Mouse (Mus musculus) regulatory T cell (primary cell): ENCODE results near the gene Auts2.

Experiments
- in situ Hi-C: fragments of 300-600 bp; cut with MboI, MseI; formaldehyde crosslinking; loops from one replicate; pipeline ENCODE4 v1.15.1; 2025; ENCODE audit warnings: high pct_unique_total_duplicates

The Auts2 gene

GRCm38 (mm10) chr5:131537155-131537830, 1005.9 kb downstream of the Auts2 start:
- in situ Hi-C loops = no loop called here

DNA sequence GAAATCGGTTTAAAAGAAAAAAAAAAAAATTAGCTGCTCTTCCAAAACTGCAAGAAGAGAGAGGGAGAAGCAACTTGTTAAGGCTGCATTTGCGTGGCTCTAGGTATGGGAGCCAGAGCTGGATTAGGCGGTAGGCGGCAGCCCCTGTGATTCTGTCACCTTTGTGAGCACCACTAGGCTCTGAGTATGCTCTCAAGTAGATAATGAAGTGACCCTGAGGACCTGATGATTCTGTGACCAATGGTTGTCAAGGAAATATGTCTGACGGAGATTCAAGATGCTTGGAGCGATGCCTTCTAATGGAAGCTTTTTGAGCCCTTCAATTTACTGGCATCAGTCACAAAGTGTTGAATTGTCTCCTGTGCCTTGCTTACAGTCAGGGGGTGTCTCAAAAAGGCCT, 1007.4 kb downstream of the Auts2 start:
- in situ Hi-C loops = no loop called here

GRCm38 (mm10) chr5:131533815-131534214, 1009.3 kb downstream of the Auts2 start:
- in situ Hi-C loops = no loop called here

- in situ Hi-C loops = no loop called here
These were observed 1011.2 kb downstream of the Auts2 start for GRCm38 (mm10) chr5:131531744-131532552.

GRCm38 (mm10) chr5:131530828-131531227, 1012.3 kb downstream of the Auts2 start:
- in situ Hi-C loops = no loop called here

GRCm38 (mm10) chr5:131526666-131527065, 1016.5 kb downstream of the Auts2 start:
- in situ Hi-C loops = no loop called here

DNA sequence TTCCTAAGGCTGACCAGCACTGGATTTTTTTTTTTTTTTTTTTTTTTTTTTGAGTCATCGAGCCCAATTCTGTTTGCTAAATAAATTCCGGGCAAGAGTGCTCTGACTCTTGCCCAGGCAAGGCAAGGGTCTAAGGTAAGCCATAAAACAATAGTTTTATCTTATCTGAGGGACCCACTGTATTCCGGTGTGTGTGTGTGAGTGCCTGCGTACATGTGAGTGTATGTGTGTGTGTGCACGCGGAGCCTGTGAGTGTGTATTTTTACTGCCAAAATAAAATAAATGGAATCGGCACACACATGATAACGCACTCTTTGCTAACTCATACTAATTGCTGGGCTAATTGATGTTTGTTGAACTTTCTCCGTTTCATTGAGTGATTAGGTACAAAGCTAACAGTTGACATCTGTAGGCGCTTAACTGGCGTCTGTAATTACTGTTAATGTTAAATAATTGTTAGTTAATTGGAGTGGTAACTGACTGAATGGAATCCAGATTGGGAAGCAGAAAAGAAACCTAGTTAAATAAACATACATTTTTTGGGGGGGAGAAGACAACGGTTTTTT, 1018.2 kb downstream of the Auts2 start:
- in situ Hi-C loops = no loop called here

DNA sequence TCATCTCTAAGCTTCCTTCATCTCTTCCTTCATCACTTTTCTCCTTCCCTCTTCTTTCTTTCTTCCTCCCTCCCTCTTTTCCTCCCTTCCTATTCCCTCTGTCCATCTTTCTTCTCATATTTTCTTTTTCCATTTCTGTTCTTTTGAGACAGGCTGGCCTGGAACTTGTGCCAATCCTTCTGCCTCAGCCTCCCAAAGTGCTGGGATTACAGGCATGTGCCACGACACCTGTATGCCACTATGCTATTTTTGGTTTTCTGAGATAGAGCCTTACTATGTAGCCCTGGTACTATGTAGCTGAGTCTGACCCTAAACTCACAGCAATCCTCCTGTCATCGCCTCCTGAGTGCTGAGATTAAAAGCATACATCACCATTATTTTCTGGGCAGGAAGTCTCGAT, 1023.6 kb downstream of the Auts2 start:
- in situ Hi-C loops = no loop called here

GRCm38 (mm10) chr5:131517677-131518076, 1025.5 kb downstream of the Auts2 start:
- in situ Hi-C loops = no loop called here

DNA sequence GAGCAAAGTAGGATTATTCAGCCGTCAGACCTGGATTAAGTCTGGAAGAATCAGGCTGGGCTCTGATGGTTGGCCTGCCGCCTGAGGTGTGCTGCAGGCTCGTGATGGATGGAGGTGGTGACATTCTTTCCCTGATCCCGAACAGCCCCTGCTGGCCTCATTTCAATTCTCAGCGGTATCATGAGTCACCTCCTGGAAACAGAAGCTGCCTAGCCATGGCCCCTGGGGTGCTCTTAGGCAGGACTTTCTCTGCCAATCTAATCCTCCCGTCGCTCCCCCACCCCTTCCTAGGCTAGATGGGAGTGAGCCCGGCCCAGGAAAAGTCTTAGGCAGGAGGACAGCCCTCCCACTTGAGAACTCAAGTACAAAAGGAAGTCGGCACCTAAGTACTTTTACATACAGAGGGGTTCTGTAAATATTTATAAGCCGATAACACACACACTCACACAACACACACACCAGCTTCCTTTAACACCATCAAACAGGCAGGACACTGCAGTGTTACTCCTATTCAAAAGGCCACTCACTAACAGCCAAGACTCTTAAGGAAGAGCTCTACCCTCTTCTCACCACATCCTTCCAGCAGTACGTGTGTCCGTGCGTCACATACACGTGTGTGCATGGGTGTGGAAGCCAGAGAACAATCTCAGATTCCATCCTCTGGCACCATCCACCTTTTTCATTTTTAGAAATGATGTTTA, 1027.3 kb downstream of the Auts2 start:
- in situ Hi-C loops = no loop called here

DNA sequence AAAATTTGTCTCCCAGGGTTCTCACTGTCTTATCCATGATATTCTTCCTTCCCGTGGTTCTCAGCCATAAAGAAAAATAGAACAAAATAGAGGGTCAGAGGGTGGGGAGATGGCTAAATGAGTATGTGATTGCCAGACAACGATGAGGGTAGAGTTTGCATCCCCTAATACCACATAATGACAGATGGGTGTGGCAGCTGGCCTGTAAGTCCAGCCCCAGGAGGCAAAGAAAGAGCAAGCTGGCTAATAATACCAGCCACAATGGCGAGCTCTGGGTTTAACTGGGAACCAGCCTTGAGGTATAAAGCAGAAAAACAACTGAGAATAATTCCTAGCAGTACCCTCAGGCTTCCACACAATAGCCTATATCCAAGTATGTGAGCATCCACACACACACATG, 1029.4 kb downstream of the Auts2 start:
- in situ Hi-C loops = no loop called here

DNA sequence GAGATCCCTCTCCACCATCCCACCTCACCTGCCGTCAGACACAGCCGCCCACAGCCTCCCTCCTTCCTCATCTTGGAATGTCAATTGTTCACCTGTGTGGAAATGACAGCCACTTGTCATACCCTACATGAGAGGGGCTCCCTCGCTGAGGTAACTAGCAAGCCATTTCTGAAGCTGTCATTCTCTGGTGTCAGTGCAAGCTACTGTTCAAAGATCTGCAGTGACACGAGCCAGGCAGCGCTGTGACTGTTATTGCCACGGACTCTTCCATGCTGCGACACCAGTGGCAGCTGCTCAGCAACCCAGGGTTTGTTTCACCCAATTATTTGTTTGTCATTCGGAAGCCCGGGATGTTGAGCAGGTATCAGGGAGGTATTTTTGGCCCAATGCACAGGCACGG, 1030.5 kb downstream of the Auts2 start:
- in situ Hi-C loops = no loop called here

GRCm38 (mm10) chr5:131510659-131511058, 1032.5 kb downstream of the Auts2 start:
- in situ Hi-C loops = no loop called here

GRCm38 (mm10) chr5:131509315-131509714, 1033.8 kb downstream of the Auts2 start:
- in situ Hi-C loops = no loop called here

GRCm38 (mm10) chr5:131498865-131499264, 1044.3 kb downstream of the Auts2 start:
- in situ Hi-C loops = no loop called here

GRCm38 (mm10) chr5:131496517-131497216, 1046.5 kb downstream of the Auts2 start:
- in situ Hi-C loops = no loop called here

- in situ Hi-C loops = no loop called here
These were observed 1048.6 kb downstream of the Auts2 start for GRCm38 (mm10) chr5:131494564-131494963.

DNA sequence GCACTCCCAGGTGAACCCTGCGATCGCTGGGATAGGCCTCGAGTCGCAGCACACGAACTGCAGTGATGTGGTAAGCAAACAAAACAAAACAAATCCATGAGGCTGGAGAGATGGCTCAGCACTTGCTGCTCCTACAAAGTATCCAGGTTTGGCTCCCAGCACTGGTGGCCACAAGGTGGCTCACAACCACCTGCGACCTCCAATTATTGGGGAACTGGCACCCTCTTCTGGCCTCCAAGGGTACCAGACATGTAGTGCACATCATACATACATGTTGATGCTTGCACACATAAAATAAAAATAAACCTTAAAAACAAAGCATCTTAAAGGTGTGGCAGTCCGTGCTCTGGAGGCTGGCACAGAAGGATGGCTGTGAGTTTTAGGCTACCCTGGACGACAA, 1050.6 kb downstream of the Auts2 start:
- in situ Hi-C loops = no loop called here

DNA sequence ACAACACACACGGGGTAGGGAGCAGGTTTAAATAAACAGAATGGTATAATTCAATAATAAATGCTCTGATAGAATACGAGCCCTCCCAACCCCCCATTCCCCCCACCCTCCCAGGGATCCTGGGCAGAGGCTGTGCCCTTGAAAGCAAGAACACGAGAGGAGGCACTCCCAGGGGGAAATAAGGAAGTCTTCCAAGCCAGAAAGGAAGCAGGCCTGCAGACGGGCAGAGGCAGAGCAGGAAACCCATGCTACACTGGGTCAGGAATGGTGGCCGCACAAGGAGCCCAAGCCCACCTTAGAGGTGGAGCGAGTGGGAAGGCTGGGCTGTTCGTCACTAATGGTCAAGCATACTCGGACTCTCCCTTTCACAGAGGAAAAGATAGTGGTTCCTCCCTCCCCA, 1051.3 kb downstream of the Auts2 start:
- in situ Hi-C loops = no loop called here

DNA sequence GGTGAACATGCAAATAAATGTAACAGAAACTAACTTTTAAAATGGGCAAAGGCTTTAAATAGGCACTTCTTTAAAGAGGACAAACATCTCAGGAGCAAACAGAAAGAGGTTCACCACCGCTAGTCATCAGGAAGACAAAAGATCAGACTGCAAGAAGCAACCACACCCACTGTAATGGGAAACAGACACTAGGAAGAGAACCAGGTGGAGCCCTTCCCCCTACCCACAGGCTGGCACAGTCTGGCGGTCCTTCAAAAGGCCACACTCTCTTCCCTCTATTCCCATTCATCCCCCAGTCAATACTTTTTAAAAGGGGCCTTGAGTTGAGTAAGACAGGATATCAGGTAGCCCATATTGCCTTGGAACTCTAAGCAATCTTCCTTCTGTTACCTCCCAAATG, 1052.3 kb downstream of the Auts2 start:
- in situ Hi-C loops = no loop called here

GRCm38 (mm10) chr5:131489846-131490245, 1053.3 kb downstream of the Auts2 start:
- in situ Hi-C loops = no loop called here

DNA sequence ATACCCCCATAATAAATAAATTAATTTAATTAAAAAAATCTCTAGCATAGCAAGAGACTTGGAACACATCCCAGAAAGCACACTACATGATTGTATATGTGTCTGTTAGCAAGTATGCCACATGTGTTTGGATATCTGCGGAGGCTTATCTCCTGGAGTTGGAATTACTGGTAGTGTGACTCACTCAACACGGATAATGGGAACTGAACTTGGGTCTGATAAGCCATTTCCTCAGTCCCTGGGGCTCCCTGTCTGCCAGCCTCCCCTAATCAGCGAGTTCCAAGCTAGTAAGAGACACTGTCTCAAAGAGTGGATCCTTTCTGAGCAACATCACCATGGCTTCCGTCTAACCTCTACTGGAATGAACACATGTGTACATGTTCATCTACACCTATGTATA, 1056.6 kb downstream of the Auts2 start:
- in situ Hi-C loops = no loop called here
